Mouse (Mus musculus): Measurements from ENCODE around the gene Fam72a.

DNA sequence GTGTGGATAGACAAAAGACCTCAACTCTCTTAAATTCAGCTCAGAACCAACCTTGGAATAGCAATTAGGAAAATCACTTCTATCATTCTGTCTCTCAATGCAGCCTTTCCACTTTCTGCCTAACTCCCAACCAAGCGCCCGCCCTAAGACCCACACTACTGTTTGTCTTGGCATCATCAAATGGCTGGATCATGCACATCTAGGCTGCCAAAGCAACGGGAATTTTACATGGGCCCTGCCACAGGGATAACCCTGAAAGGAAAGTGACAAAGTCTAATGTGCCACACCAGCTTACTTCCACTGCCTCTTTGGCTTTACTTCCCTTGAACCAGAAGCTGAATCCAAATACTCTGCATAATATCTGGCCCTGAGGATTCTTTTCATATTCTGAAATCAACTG is 38.4 kb upstream of the Fam72a start:
- TF ChIP-seq CTCF (IDR thresholded peaks at IDR 0.05; ENCODE audit: extremely low read depth, insufficient read length, insufficient replicate concordance, low read depth, low read length): no peak
- TF ChIP-seq POLR2A (IDR thresholded peaks at IDR 0.05; ENCODE audit: low read depth, low read length): no peak

All from small intestine, adult 2 months (tissue).